Mouse (Mus musculus): ENCODE measurements at regions not wholly inside any gene's neighbourhood (a gene's known extent, or its start where the extent isn't known, plus 50 kb on each side); places are given as distances from the start of the nearest gene placed in this dataset.

DNA sequence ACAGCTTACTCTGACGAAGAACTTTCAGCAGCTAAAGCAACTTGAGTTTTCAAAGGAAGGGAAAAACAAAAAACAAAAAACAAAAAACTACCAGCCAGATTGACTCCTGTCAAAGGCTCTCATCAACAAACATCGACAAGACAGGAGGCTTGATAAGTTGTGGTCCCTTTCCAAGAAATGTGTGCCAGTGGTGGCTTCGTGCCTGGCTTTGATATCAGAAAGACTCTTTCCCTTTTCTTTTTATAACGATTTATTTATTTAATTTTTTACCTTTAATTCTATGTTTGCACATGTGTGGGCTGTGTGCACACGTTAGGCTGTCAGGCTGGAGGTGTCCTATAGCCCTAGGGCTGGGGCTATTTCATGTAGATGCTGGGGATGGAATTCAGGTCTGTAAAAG, 60.4 kb downstream of the Dact1 start:
- Histone ChIP-seq H3K4me3 (no peak overlapping the region), H3K4me1 (replicated peaks) (peaks cover 31% of the 10 kb centered on the region), H3K36me3 (no peaks in the 10 kb centered on the region), H3K27me3 (no peaks in the 10 kb centered on the region), H3K9me3 (no peaks in the 10 kb centered on the region), H3K27ac (no peak overlapping the region), H3K4me2 (no peak overlapping the region), H3K9ac (no peak overlapping the region)
- WGBS = 70% methylated on average over 5 of the region's 5 CpGs
- no peak for ATAC-seq (ENCODE audit: low FRiP score)

DNA sequence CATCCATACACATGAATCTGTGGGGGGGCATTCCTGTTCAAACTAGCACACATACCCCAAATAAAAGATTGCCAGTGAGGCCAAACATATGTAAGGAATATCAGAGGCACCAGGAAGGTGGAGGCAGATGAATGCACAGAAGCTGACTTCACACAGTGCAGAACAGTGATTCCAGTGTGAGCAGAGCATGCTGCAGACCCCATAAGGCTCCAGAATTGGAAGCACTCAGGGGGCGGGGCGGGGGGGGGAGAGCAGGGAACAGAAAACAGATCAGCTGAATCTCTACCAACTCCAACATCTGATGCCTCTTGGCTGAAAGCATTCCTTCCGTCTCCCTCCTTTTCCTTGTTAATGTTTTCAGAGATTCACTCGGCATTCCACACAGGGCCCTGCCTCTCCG, 62.3 kb downstream of the Dact1 start:
- WGBS = 60% methylated on average over 5 of the region's 5 CpGs
- ATAC-seq (ENCODE audit: low FRiP score) = no peak

DNA sequence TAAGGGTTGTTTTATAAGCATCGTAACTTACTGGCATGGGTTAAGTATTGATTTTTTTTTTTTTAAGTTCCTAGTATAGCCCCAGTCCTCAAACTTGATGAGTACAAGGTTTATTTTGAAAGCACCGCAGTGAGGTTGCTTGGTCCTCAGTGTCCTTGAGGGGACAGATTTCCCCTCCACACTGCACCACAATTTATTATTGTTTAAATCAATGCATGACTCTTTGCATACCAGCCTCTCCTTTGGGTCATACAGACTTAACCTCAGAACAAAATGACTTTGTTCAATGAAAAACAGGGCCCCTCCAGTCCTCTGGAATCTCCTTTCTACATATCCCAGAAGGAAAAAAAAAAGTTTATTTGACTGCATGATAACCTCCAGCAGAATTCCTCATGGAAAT, 63.9 kb downstream of the Dact1 start:
- Histone ChIP-seq H3K4me1 (replicated peaks) (peaks cover 29% of the 10 kb centered on the region), H3K9me3 (no peaks in the 10 kb centered on the region)

More for the DNA sequence above, 62.3 kb downstream of the Dact1 start:
- H3K4me3 ChIP-seq = no peak overlapping the region
- no peaks in the 10 kb centered on the region for H3K27me3 ChIP-seq
- H3K36me3 ChIP-seq = no peaks in the 10 kb centered on the region
- no peaks in the 10 kb centered on the region for H3K9me3 ChIP-seq
- no peak overlapping the region for H3K4me2 ChIP-seq
- peaks cover 26% of the 10 kb centered on the region for H3K4me1 ChIP-seq (replicated peaks)
- no peak overlapping the region for H3K9ac ChIP-seq
- no peak overlapping the region for H3K27ac ChIP-seq

DNA sequence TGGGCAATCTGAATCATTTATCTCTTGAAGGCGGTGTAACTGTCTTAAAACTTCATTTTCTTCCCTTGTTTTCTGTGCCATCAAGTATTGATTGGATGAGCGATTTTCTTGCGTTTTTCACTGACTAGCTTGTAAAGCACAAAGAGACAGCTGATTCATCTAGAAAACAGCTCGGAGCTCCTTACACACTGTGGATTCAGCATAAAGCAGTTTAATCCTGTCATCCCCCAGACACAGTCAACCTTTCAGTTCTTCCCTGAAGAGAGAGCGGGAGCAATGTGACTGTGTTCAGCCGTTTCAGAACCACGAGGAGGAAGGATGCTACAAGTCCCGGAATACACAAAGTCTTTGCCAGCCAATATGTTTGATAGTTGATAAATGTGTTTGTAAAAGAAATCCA, 66.8 kb downstream of the Dact1 start:
- Histone ChIP-seq H3K4me1 (replicated peaks) (peaks cover 29% of the 10 kb centered on the region), H3K27ac (peak overlapping the region; percentile 69), H3K4me2 (peak overlapping the region; percentile 35), H3K9me3 (no peaks in the 10 kb centered on the region), H3K36me3 (no peaks in the 10 kb centered on the region), H3K27me3 (no peaks in the 10 kb centered on the region), H3K4me3 (no peak overlapping the region; the same call in 1 of the 2 replicates), H3K9ac (no peak overlapping the region; the same call in 1 of the 2 replicates)
- no peak for ATAC-seq (ENCODE audit: low FRiP score)
- 45% methylated on average over 8 of the region's 8 CpGs for WGBS

More for the DNA sequence above, 63.9 kb downstream of the Dact1 start:
- no peak for ATAC-seq (ENCODE audit: low FRiP score)
- Histone ChIP-seq H3K27me3 (no peaks in the 10 kb centered on the region), H3K36me3 (no peaks in the 10 kb centered on the region), H3K4me2 (no peak overlapping the region), H3K27ac (no peak overlapping the region), H3K4me3 (no peak overlapping the region), H3K9ac (no peak overlapping the region)
- WGBS = 56% methylated on average over 2 of the region's 2 CpGs

DNA sequence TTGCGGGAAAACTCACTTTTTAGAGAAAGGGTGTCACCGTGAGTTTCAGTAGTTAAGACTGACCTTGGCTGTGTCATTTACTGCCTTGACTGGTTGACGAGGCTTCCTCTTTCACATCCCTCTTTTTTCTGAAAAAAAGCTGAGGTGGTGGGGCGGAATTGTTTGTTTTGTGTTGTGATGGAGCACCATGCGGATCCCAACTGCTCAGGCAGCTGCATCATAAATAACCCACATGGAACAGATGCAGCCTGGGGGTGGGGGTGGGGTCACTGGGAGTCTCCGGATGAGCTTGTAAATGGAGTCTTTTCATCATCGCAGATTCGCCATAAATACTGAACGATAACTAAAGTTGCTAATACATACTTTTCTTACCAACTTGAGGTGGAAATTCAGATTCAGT, 67.3 kb downstream of the Dact1 start:
- no peak overlapping the region; the same call in 1 of the 2 replicates for H3K4me3 ChIP-seq
- no peaks in the 10 kb centered on the region for H3K9me3 ChIP-seq
- no peak for ATAC-seq (ENCODE audit: low FRiP score)
- peak overlapping the region; percentile 35 for H3K4me2 ChIP-seq
- H3K9ac ChIP-seq = no peak overlapping the region
- WGBS = 28% methylated on average over 9 of the region's 9 CpGs
- H3K27me3 ChIP-seq = no peaks in the 10 kb centered on the region
- H3K4me1 ChIP-seq (replicated peaks) = peaks cover 26% of the 10 kb centered on the region
- H3K27ac ChIP-seq = peak overlapping the region; percentile 69
- no peaks in the 10 kb centered on the region for H3K36me3 ChIP-seq

DNA sequence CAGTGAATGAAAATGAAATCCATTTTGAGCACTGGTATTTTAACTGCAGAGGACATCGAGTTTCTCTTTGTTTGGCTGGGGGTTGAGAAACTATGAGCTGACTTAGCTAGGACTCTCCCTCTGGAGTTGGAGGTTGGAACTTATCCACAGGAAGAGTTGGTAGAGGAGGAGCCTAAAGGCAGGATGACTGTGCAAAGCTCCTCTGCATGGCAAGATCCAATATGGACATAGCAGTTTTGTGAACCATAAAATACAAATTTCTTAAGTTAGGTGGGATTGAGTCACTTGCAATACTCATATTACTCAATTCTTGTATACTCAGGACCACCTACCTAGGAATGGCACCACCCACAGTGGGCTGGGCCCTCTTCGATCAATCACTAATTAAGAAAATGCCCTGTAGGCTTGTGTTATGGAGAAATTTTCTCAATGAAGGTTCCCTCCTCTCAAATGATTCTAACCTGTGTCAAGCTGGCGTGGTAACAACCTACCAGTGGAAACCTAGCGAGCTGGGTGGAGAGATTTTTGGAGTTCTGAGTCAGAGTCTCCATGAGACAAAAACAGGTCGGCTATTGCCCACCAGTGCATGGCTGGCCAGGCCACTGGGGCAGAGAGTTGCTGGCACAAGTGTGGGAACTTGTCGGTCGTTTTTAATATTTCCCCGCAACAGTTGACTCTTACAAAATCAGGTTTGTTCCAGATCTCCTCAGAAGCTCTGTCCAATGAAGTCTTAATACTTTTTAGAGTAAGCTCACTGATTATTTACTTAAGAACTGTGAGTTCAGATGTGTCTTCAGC, 70.1 kb downstream of the Dact1 start:
- Histone ChIP-seq H3K27me3 (no peaks in the 10 kb centered on the region), H3K9ac (no peak overlapping the region), H3K9me3 (no peaks in the 10 kb centered on the region), H3K36me3 (no peaks in the 10 kb centered on the region), H3K4me2 (no peak overlapping the region), H3K4me1 (replicated peaks) (peaks cover 8% of the 10 kb centered on the region), H3K27ac (no peak overlapping the region), H3K4me3 (no peak overlapping the region)
- WGBS = 92% methylated on average over 8 of the region's 8 CpGs
- no peak for ATAC-seq (ENCODE audit: low FRiP score)

DNA sequence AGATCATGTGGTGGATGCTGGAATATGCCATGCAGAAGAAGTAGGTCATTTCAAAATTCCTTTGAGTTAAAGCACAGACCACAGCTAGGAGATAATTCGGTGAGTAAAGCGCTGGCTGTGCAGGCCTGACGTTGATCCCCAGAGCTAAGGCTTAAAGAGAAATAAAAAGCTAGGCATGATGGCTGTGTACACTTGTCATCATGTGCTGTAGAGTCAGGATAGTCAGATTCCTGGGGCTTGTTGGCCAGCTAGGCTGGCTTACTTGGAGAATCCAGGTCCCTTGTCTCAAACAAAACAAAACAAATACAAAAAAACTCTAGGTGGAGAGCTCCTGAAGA, 70.7 kb downstream of the Dact1 start:
- H3K9ac ChIP-seq = no peak overlapping the region

DNA sequence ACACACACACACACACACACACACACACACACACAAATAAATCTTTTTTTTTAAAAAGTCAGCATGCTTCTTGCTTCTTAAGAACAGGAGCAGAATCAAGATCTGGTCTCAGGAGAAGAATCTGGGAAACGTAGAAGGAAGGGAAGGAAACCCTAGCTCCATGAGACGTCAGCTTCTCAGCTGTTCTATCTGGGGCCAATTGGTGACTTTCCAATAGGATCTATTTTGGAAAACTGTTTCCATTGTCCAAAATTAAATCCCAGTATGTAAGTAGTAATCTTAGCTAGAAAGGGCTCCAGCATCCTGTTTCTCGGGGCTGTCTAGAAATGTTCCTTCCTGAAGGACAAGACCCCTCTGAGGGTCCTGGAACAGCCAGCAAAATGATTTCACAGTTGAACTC, 76.6 kb downstream of the Dact1 start:
- Histone ChIP-seq H3K4me3 (no peak overlapping the region), H3K27me3 (no peaks in the 10 kb centered on the region), H3K4me1 (replicated peaks) (no peaks in the 10 kb centered on the region), H3K27ac (no peak overlapping the region), H3K4me2 (no peak overlapping the region), H3K9ac (no peak overlapping the region), H3K36me3 (no peaks in the 10 kb centered on the region), H3K9me3 (no peaks in the 10 kb centered on the region)
- no peak for ATAC-seq (ENCODE audit: low FRiP score)
- WGBS = 85% methylated on average over 3 of the region's 3 CpGs

More for the DNA sequence above, 70.7 kb downstream of the Dact1 start:
- Histone ChIP-seq H3K36me3 (no peaks in the 10 kb centered on the region), H3K27ac (no peak overlapping the region), H3K4me2 (no peak overlapping the region), H3K4me3 (no peak overlapping the region), H3K9me3 (no peaks in the 10 kb centered on the region), H3K27me3 (no peaks in the 10 kb centered on the region), H3K4me1 (replicated peaks) (peaks cover 8% of the 10 kb centered on the region)
- no peak for ATAC-seq (ENCODE audit: low FRiP score)
- 89% methylated on average over 3 of the region's 3 CpGs for WGBS

DNA sequence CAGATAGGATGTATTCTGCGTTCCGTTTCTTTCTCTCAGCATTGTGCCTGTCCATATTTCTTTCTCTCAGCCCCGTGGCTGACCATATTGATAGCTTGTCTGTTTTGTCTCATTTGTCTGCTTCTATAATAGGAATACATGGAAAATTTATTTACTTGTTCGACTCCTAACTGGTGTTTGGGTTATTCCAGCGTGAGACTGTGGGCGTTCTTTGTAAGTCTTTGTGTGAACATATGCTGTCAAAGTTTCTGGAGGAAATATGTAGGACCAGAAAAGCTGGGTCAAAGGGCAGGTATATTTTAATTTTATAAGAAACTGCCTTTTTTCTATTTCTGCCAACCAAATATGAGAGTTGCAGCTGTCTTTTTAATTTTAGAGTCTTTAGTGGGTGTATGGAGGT, 81.8 kb downstream of the Dact1 start:
- Histone ChIP-seq H3K9ac (no peak overlapping the region), H3K9me3 (no peaks in the 10 kb centered on the region), H3K4me2 (no peak overlapping the region), H3K4me3 (no peak overlapping the region), H3K36me3 (no peaks in the 10 kb centered on the region), H3K27me3 (no peaks in the 10 kb centered on the region), H3K27ac (no peak overlapping the region), H3K4me1 (replicated peaks) (no peaks in the 10 kb centered on the region)
- ATAC-seq (ENCODE audit: low FRiP score) = no peak
- 82% methylated on average over 6 of the region's 6 CpGs for WGBS

DNA sequence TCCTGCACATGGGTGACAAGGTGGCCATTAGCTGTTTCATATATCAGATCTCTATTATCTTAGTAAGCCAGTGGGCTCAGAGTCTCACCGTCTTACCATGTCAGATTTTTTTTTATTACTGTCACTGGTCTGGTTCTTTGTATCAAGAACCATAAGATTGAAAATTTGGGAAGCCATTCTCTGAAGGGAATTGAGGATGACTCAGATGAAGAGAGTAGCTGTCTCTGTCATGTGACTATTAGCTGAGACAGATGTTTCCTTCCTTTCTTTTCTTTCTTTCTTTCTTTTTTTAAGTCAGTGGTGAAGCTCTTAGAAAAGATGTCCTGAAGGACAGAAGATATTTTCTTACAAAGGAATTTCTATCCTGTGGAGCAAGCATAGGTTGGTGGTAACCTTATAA, 84.1 kb downstream of the Dact1 start:
- H3K9ac ChIP-seq = no peak overlapping the region
- no peak overlapping the region for H3K4me2 ChIP-seq
- H3K4me3 ChIP-seq = no peak overlapping the region
- WGBS = 87% methylated on average over 1 of the region's 1 CpGs
- H3K9me3 ChIP-seq = no peaks in the 10 kb centered on the region
- ATAC-seq (ENCODE audit: low FRiP score) = no peak
- H3K4me1 ChIP-seq (replicated peaks) = no peaks in the 10 kb centered on the region
- H3K36me3 ChIP-seq = no peaks in the 10 kb centered on the region
- no peak overlapping the region for H3K27ac ChIP-seq
- H3K27me3 ChIP-seq = peaks cover 6% of the 10 kb centered on the region; the same call in 1 of the 2 replicates

DNA sequence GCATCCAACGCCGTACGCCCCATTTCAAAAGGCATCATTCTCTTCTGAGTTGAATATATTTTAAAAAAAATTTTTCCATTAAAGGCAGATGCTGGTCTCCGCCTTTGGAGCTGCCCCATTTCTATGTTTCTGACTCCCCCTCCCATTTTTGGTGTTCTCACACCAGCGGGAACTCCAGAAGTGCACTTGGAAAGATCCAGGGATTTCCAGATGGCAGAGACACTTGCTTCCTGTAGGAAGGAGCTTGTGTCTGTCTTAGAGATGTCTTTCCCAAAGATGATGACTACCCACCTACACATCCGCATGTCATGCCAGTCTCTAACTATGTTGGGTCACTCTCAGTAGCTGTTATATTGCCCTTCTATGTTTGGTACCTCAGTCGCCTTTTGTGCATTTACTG, 87.8 kb downstream of the Dact1 start:
- WGBS = 93% methylated on average over 7 of the region's 7 CpGs
- Histone ChIP-seq H3K4me1 (replicated peaks) (peaks cover 5% of the 10 kb centered on the region; the same call in 1 of the 2 replicates), H3K27me3 (peaks cover 7% of the 10 kb centered on the region; the same call in 1 of the 2 replicates), H3K4me3 (no peak overlapping the region), H3K36me3 (no peaks in the 10 kb centered on the region), H3K27ac (no peak overlapping the region), H3K9ac (no peak overlapping the region), H3K9me3 (no peaks in the 10 kb centered on the region), H3K4me2 (no peak overlapping the region)
- ATAC-seq (ENCODE audit: low FRiP score) = no peak

DNA sequence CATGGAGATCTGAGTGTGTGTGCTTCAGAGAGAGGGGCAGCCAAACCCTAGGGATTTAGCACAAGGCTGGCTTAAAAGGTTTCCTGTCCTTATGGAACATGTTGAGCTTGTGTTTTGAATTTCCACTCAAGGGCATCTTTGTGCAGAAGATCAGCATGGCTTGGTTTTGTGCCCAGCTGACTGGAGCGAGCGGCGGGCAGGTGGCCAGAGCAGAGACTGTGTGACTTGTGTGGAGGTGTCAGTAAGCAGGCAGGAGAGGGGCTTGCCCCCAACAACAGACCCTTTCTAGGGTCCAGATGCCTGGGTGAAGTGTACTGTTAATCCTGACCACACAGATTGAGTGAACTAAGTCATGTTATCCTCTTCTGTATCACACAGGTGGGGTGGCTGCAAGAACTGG, 89.0 kb downstream of the Dact1 start:
- H3K9ac ChIP-seq = no peak overlapping the region
- H3K4me1 ChIP-seq (replicated peaks) = peaks cover 5% of the 10 kb centered on the region; the same call in 1 of the 2 replicates
- H3K9me3 ChIP-seq = no peaks in the 10 kb centered on the region
- peaks cover 7% of the 10 kb centered on the region; the same call in 1 of the 2 replicates for H3K27me3 ChIP-seq
- ATAC-seq (ENCODE audit: low FRiP score) = no peak
- H3K4me3 ChIP-seq = no peak overlapping the region
- WGBS = 82% methylated on average over 3 of the region's 3 CpGs
- H3K36me3 ChIP-seq = no peaks in the 10 kb centered on the region
- no peak overlapping the region for H3K27ac ChIP-seq
- H3K4me2 ChIP-seq = no peak overlapping the region

DNA sequence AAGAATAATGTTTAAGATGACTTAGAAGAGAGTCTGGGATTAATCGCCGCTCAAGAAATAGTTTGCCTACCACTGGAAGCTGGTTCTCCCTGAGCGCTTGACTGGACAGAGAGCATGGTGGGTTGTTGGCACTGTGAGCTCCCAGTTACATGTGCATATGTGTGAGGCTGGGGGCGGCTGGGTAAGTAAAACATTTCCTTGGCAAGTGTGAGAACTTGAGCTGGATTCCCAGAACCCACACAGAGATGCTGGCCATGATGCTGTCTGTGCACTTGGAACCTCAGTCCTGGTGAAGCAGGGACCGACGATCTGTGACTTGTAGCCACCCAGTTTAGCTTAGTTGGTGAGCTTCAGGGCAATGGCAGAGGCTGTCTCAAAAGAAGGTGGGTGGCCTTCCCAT, 90.5 kb downstream of the Dact1 start:
- Histone ChIP-seq H3K27me3 (peaks cover 10% of the 10 kb centered on the region; the same call in 1 of the 2 replicates), H3K9ac (no peak overlapping the region), H3K36me3 (no peaks in the 10 kb centered on the region), H3K27ac (no peak overlapping the region), H3K4me1 (replicated peaks) (peaks cover 5% of the 10 kb centered on the region; the same call in 1 of the 2 replicates), H3K9me3 (no peaks in the 10 kb centered on the region), H3K4me3 (no peak overlapping the region), H3K4me2 (no peak overlapping the region)
- 91% methylated on average over 6 of the region's 6 CpGs for WGBS
- ATAC-seq (ENCODE audit: low FRiP score) = no peak

Data from hindbrain, embryonic 13.5 days (tissue).